Mouse (Mus musculus): ENCODE results near the gene Phlpp1.

DNA sequence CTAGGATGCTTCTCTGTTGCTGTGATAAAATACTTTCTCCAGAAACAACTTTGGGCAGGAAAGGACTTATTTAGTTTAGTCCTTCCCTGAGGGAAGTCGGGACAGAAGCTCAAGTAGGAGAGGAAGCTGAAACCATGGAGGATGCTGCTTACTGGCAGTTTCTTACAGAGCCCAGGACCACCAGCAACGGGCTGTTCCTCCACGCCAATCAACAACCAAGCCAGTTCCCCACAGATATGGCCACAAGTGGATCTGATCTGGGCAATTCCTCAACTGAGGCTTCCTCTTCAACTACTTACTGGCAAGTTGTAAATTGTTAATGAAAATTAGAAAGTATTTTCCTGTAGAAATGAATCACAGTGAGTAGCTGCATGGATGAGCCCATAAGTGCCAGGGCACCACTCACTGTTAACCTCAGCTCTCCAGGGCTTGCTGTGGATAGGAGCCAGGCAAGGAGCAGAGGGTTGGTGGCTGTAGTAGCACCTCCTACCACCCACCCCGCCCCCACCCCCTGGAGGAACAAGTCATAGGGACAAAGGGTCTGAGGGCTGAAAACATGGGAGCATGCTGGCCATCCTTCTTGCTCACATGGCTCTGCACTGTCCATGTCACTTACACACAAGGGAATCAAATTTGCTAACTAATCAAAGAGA lies 39.7 kb upstream of the Phlpp1 start:
- TF ChIP-seq CTCF (IDR thresholded peaks at IDR 0.05; ENCODE audit: low read depth) (no peak), EP300 (optimal IDR thresholded peaks at IDR 0.05) (no peak)
